Mouse (Mus musculus): ENCODE data around the gene Serpinf2.

DNA sequence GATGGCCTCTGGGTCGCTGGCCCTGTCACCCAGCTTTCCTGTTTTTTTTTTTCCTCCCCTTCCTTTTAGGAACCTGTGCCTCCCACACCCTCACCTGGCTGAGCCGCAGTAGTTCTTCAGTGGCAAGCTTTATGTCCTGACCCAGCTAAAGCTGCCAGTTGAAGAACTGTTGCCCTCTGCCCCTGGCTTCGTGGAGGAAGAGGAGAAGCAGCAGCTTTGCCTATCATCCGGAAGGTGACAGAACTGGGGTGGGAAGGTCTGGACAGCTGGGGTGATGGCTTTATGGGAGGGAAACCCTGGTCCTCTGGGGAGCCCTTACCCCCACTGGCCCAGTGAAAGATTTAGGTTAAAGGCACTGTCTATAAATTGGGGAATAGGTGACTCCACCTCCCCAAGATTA, 24.2 kb upstream of the Serpinf2 start:
- no peak for TF ChIP-seq POLR2A (IDR thresholded peaks at IDR 0.05; ENCODE audit: borderline replicate concordance, extremely low read depth, low read depth, low read length)
- no peak for TF ChIP-seq CTCF (IDR thresholded peaks at IDR 0.05; ENCODE audit: insufficient read depth, low read length)
